Mouse (Mus musculus) heart, embryonic 12.5 days (tissue): ENCODE measurements around the gene Fbxl4. TPM values are rescaled to one million over a fixed set of nuclear protein-coding genes. Genes with fewer than 3 reads are reported as not detected.

Source experiments
- polyA plus RNA-seq: library from polyadenylated mRNA; unstranded; fragments of >200 nt; fragmentation: Nextera tagmentation; extraction: Ambion mirVana; gene quantifications from 2 replicates; pipeline ENCODE4 v1.2.1, GENCODE M21; 2016

Fbxl4 gene
- polyA plus RNA-seq, 1 experiment from 2014 or later, result 12.5 TPM

Other genes starting within 250 kb of the Fbxl4 start
- 0.18 TPM in 1 of 2 replicates, not detected in the other for gene Pou3f2, start 130.8 kb downstream of the Fbxl4 start, polyA plus RNA-seq